Mouse (Mus musculus) heart, postnatal 0 days (tissue): Measurements from ENCODE around the gene Rras.
A peak's percentile ranks its signal among the peaks of the same experiment; 100 is the strongest.

ENCODE experiments used
- CTCF ChIP-seq: IDR thresholded peaks from 2 replicates; pipeline ENCODE4 v1.5.1; 2016; ENCODE audit warnings: antibody characterized with exemption, control low read depth, low read depth
- EP300 ChIP-seq: IDR thresholded peaks from 2 replicates; pipeline ENCODE4 v1.6.1; 2016; ENCODE audit warnings: antibody characterized with exemption, low read depth

DNA sequence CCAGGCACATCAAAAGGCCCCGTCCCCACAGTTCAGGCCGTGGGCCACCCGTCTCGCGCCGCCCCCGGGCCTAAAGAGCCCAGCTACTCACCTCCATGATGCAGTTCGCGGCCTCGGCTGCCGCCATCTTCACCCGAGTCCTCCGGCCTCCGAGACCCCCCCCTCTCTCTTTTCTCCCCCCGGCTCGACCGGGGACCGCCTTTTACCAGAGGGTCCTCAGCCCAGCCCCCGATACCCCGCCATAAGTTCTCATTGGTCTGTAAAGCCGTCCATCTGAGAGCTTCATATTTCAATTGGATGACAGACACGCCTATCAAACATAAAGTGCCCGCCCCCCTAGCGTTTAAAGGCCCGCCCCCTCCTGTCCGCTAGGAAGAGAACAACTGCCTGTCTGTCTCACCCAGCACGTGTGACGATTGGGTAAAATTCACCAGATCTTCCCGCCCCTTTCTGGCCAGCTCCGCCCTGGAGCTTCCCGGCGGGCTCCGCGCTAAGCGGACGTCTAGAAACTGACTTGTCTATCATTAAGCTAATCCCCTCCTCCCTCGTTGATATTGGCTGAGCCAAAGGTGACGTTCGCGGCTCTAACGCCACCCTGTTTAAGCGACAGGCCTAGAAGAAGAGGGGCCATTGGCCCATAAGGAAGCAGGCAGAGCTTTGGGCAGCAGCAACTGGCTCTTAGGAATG lies 31.4 kb upstream of the Rras start, which contains the start of gene Prmt1:
- no peak for TF ChIP-seq CTCF
- TF ChIP-seq EP300, result peak; percentile 86
